Mouse (Mus musculus) hindbrain, embryonic 14.5 days (tissue): ENCODE results near the gene Ndufaf5. TPM values are rescaled to one million over a fixed set of nuclear protein-coding genes. Genes with fewer than 3 reads are reported as not detected.

Source experiments
- polyA plus RNA-seq: library from polyadenylated mRNA; unstranded; fragments of >200 nt; fragmentation: Nextera tagmentation; extraction: Ambion mirVana; gene quantifications from 2 replicates; pipeline ENCODE4 v1.2.1, GENCODE M21; 2014

Ndufaf5 gene
- polyA plus RNA-seq, 1 experiment from 2014 or later, result 61.7 TPM

Other genes with a start within 250 kb of the Ndufaf5 start
- gene Tasp1, start 103.8 kb upstream of the Ndufaf5 start, polyA plus RNA-seq, result 20.5 and 21.2 TPM in 2 replicates
- gene Gm17374, start 18.6 kb upstream of the Ndufaf5 start, polyA plus RNA-seq, result not detected in 2 replicates
- 11.8 and 16.0 TPM in 2 replicates for gene Esf1, start 85 bp upstream of the Ndufaf5 start, polyA plus RNA-seq
- not detected in 2 replicates for gene Sel1l2, start 219.1 kb downstream of the Ndufaf5 start, polyA plus RNA-seq
- 61.7 and 62.2 TPM in 2 replicates for gene Macrod2, start 224.7 kb downstream of the Ndufaf5 start, polyA plus RNA-seq